Mouse (Mus musculus) kidney, postnatal 0 days (tissue): ENCODE data around the gene Myl3. TPM values are rescaled to one million over a fixed set of nuclear protein-coding genes. Genes with fewer than 3 reads are reported as not detected.

Experiments
- ATAC-seq: fragments of 200-750 bp; cut with Nextera tagmentation; replicated peaks from 2 replicates; pipeline ENCODE4 v1.8.0; 2017; ENCODE audit warnings: low read depth, moderate number of reproducible peaks, moderate TSS enrichment, moderate library complexity; ENCODE audit not compliant: low FRiP score
- DNase-seq: peaks from one replicate; pipeline ENCODE4 v3.0.0-alpha.2; 2016; ENCODE audit warnings: low spot score
- H3K27ac ChIP-seq: fragments of 300-500 bp; sonication (generic); 2 replicates; pipeline ENCODE4 v1.5.1; 2014; ENCODE audit warnings: mild to moderate bottlenecking
- H3K27me3 ChIP-seq: fragments of 300-500 bp; sonication (generic); 2 replicates; pipeline ENCODE4 v1.6.1; 2014; ENCODE audit warnings: low read length, mixed read lengths; ENCODE audit not compliant: insufficient read depth
- H3K36me3 ChIP-seq: fragments of 300-500 bp; sonication (generic); 2 replicates; pipeline ENCODE4 v1.6.1; 2014; ENCODE audit warnings: low read length, mixed read lengths; ENCODE audit not compliant: insufficient read depth
- H3K4me1 ChIP-seq: fragments of 300-500 bp; sonication (generic); replicated peaks from 2 replicates; pipeline ENCODE4 v1.6.1; 2014; ENCODE audit warnings: antibody characterized with exemption, low read length, mixed read lengths; ENCODE audit not compliant: insufficient read depth
- H3K4me2 ChIP-seq: fragments of 300-500 bp; sonication (generic); 2 replicates; pipeline ENCODE4 v1.6.1; 2014; ENCODE audit warnings: mild to moderate bottlenecking, low read length, moderate library complexity, mixed read lengths
- H3K4me3 ChIP-seq: fragments of 300-500 bp; sonication (generic); replicated peaks from 2 replicates; pipeline ENCODE4 v1.5.1; 2014; ENCODE audit warnings: low read depth, low read length
- H3K9ac ChIP-seq: fragments of 300-500 bp; sonication (generic); 2 replicates; pipeline ENCODE4 v1.6.1; 2014; ENCODE audit warnings: low read depth, low read length
- H3K9me3 ChIP-seq: fragments of 300-500 bp; sonication (generic); replicated peaks from 2 replicates; pipeline ENCODE4 v1.6.1; 2016; ENCODE audit warnings: low read length, inconsistent platforms, mixed read lengths
- CTCF ChIP-seq: IDR thresholded peaks from 2 replicates; pipeline ENCODE4 v1.5.1; 2016; ENCODE audit warnings: antibody characterized with exemption, low read depth, mild to moderate bottlenecking, moderate library complexity
- WGBS: fragments of 180-500 bp; shearing (Covaris S2); extraction: QIAGEN DNeasy Blood & Tissue Kit; methylation state at CpG from one replicate; pipeline ENCODE4 v1.1.7; 2014; 5-methylcytosine and 5-hydroxymethylcytosine counted together
- polyA plus RNA-seq: library from polyadenylated mRNA; unstranded; fragments of >200 nt; fragmentation: Nextera tagmentation; extraction: Ambion mirVana; gene quantifications from 2 replicates; pipeline ENCODE4 v1.2.1, GENCODE M21; 2015

Myl3 gene
- polyA plus RNA-seq, 1 experiment from 2014 or later: 1.5 TPM

- ATAC-seq (no peak), DNase-seq (no peak)
- Histone ChIP-seq H3K9ac (no peak overlapping the region), H3K27ac (no peak overlapping the region), H3K9me3 (no peaks in the 10 kb centered on the region), H3K4me1 (no peaks in the 10 kb centered on the region), H3K27me3 (no peaks in the 10 kb centered on the region), H3K4me3 (no peak overlapping the region), H3K4me2 (no peak overlapping the region), H3K36me3 (no peaks in the 10 kb centered on the region)
- 52% methylated on average over 4 of the region's 4 CpGs for WGBS
- no peak for TF ChIP-seq CTCF
Measured at GRCm38 (mm10) chr9:110790462-110790861, 48.8 kb downstream of the Myl3 start.

- Histone ChIP-seq H3K4me3 (no peak overlapping the region), H3K9ac (no peak overlapping the region), H3K27ac (no peak overlapping the region), H3K27me3 (no peaks in the 10 kb centered on the region), H3K4me2 (no peak overlapping the region), H3K9me3 (no peaks in the 10 kb centered on the region), H3K36me3 (no peaks in the 10 kb centered on the region), H3K4me1 (no peaks in the 10 kb centered on the region)
- ATAC-seq (no peak), DNase-seq (no peak)
- no peak for TF ChIP-seq CTCF
- 79% methylated on average over 10 of the region's 10 CpGs for WGBS
Measured at GRCm38 (mm10) chr9:110797013-110797412, 55.4 kb downstream of the Myl3 start.

GRCm38 (mm10) chr9:110797866-110798265 is 56.2 kb downstream of the Myl3 start, which contains the start of gene Prss42:
Prss42 (plus strand) TSS chr9:110798166.
- Histone ChIP-seq H3K27me3 (no peaks in the 10 kb centered on the region), H3K9ac (no peak within 1 kb of the TSS), H3K9me3 (no peaks in the 10 kb centered on the region), H3K4me3 (no peak within 1 kb of the TSS), H3K4me2 (no peak within 1 kb of the TSS), H3K36me3 (no peaks in the 10 kb centered on the region), H3K4me1 (no peaks in the 10 kb centered on the region), H3K27ac (no peak within 1 kb of the TSS)
- ATAC-seq: no peak
- DNase-seq: no peak
- 95% methylated on average over 14 of the region's 14 CpGs for WGBS
- TF ChIP-seq CTCF: no peak

GRCm38 (mm10) chr9:110800834-110801479 is 59.3 kb downstream of the Myl3 start:
- DNase-seq (no peak), ATAC-seq (no peak)
- no peaks in the 10 kb centered on the region for H3K27me3 ChIP-seq
- WGBS: 88% methylated on average over 8 of the region's 8 CpGs
- TF ChIP-seq CTCF: no peak
- H3K27ac ChIP-seq: no peak overlapping the region
- no peak overlapping the region for H3K9ac ChIP-seq
- H3K9me3 ChIP-seq: no peaks in the 10 kb centered on the region
- no peaks in the 10 kb centered on the region for H3K4me1 ChIP-seq
- no peaks in the 10 kb centered on the region for H3K36me3 ChIP-seq
- no peak overlapping the region for H3K4me2 ChIP-seq
- H3K4me3 ChIP-seq: no peak overlapping the region

- Histone ChIP-seq H3K4me1 (no peaks in the 10 kb centered on the region), H3K9ac (no peak overlapping the region), H3K4me3 (no peak overlapping the region), H3K27me3 (no peaks in the 10 kb centered on the region), H3K27ac (no peak overlapping the region), H3K36me3 (no peaks in the 10 kb centered on the region), H3K9me3 (no peaks in the 10 kb centered on the region), H3K4me2 (no peak overlapping the region)
- no peak for DNase-seq
- ATAC-seq: no peak
- no peak for TF ChIP-seq CTCF
- 67% methylated on average over 4 of the region's 4 CpGs for WGBS
Measured at GRCm38 (mm10) chr9:110803294-110803693, 61.6 kb downstream of the Myl3 start.

- TF ChIP-seq CTCF: no peak
- WGBS: 78% methylated on average over 4 of the region's 4 CpGs
- DNase-seq: no peak
Measured at GRCm38 (mm10) chr9:110810051-110810450, 68.4 kb downstream of the Myl3 start.

GRCm38 (mm10) chr9:110813789-110814188 is 72.1 kb downstream of the Myl3 start, which contains the start of gene Prss44:
Prss44 (plus strand) TSS chr9:110813994.
- no peak within 1 kb of the TSS for H3K27ac ChIP-seq
- no peaks in the 10 kb centered on the region for H3K27me3 ChIP-seq
- H3K9ac ChIP-seq: no peak within 1 kb of the TSS
- no peak within 1 kb of the TSS for H3K4me3 ChIP-seq
- 59% methylated on average over 17 of the region's 18 CpGs for WGBS
- no peak for TF ChIP-seq CTCF
- ATAC-seq (no peak), DNase-seq (no peak)
- H3K4me1 ChIP-seq: no peaks in the 10 kb centered on the region
- H3K9me3 ChIP-seq: no peaks in the 10 kb centered on the region
- no peaks in the 10 kb centered on the region for H3K36me3 ChIP-seq
- H3K4me2 ChIP-seq: no peak within 1 kb of the TSS

More at GRCm38 (mm10) chr9:110810051-110810450, 68.4 kb downstream of the Myl3 start:
- Histone ChIP-seq H3K4me3 (no peak overlapping the region), H3K27ac (no peak overlapping the region), H3K4me1 (no peaks in the 10 kb centered on the region), H3K36me3 (no peaks in the 10 kb centered on the region), H3K9ac (no peak overlapping the region), H3K4me2 (no peak overlapping the region), H3K9me3 (no peaks in the 10 kb centered on the region), H3K27me3 (no peaks in the 10 kb centered on the region)
- ATAC-seq: no peak

Other genes starting within 250 kb of the Myl3 start
- 23.7 and 24.5 TPM in 2 replicates for gene Setd2, start 209.3 kb upstream of the Myl3 start, polyA plus RNA-seq
- 42.3 and 45.7 TPM in 2 replicates for gene Nradd, start 117.4 kb upstream of the Myl3 start, polyA plus RNA-seq
- 2.9 and 3.9 TPM in 2 replicates for gene Nbeal2, start 87.7 kb upstream of the Myl3 start, polyA plus RNA-seq
- 153 and 154 TPM in 2 replicates for gene Ccdc12, start 85.4 kb upstream of the Myl3 start, polyA plus RNA-seq
- 179 and 192 TPM in 2 replicates for gene Pth1r, start 5.3 kb downstream of the Myl3 start, polyA plus RNA-seq
- gene Prss42, start 56.3 kb downstream of the Myl3 start, polyA plus RNA-seq: not detected in 2 replicates
- gene Prss44, start 72.1 kb downstream of the Myl3 start, polyA plus RNA-seq: not detected in 2 replicates
- gene Prss43, start 84.8 kb downstream of the Myl3 start, polyA plus RNA-seq: not detected in 2 replicates
- gene Prss45, start 92.7 kb downstream of the Myl3 start, polyA plus RNA-seq: not detected in 2 replicates
- gene Prss46, start 102.6 kb downstream of the Myl3 start, polyA plus RNA-seq: not detected in 2 replicates
- gene Prss50, start 116.1 kb downstream of the Myl3 start, polyA plus RNA-seq: 0.27 and 0.33 TPM in 2 replicates
- gene Als2cl, start 138.0 kb downstream of the Myl3 start, polyA plus RNA-seq: 4.1 and 5.3 TPM in 2 replicates
- gene Tmie, start 138.3 kb downstream of the Myl3 start, polyA plus RNA-seq: 2.3 and 2.9 TPM in 2 replicates
- gene Fam240a, start 175.0 kb downstream of the Myl3 start, polyA plus RNA-seq: not detected in 2 replicates
- gene Tdgf1, start 204.3 kb downstream of the Myl3 start, polyA plus RNA-seq: not detected in 2 replicates
- 0.33 and 0.51 TPM in 2 replicates for gene Lrrc2, start 209.7 kb downstream of the Myl3 start, polyA plus RNA-seq
- gene Rtp3, start 248.7 kb downstream of the Myl3 start, polyA plus RNA-seq: 0.56 and 0.89 TPM in 2 replicates